Mouse (Mus musculus): ENCODE measurements around the gene Gtf2ird2. TPM values are rescaled to one million over a fixed set of nuclear protein-coding genes. Genes with fewer than 3 reads are reported as not detected.

Gene Gtf2ird2
- total RNA-seq, 2 experiments from 2014 or later, result 14.9 to 17.6 TPM

- DNase-seq (ENCODE audit: low spot score in 2 of 2), result no peak
These were observed 49.4 kb downstream of the Gtf2ird2 start for GRCm38 (mm10) chr5:134233244-134233651.

GRCm38 (mm10) chr5:134234205-134234604, 50.4 kb downstream of the Gtf2ird2 start:
- DNase-seq (ENCODE audit: low spot score in 2 of 2), result no peak

GRCm38 (mm10) chr5:134235111-134235510, 51.3 kb downstream of the Gtf2ird2 start:
- DNase-seq (ENCODE audit: low spot score in 2 of 2), result peak in 1 of 2 experiments; percentile 42

- DNase-seq (ENCODE audit: low spot score in 2 of 2), result no peak
These were observed 52.4 kb downstream of the Gtf2ird2 start for GRCm38 (mm10) chr5:134236241-134236640.

- DNase-seq (ENCODE audit: low spot score in 2 of 2), result no peak
These were observed 53.0 kb downstream of the Gtf2ird2 start for GRCm38 (mm10) chr5:134236796-134237195.

GRCm38 (mm10) chr5:134237508-134237907, 53.7 kb downstream of the Gtf2ird2 start:
- peak in 1 of 2 experiments; percentile 35 for DNase-seq (ENCODE audit: low spot score in 2 of 2)

GRCm38 (mm10) chr5:134237936-134238760, 54.3 kb downstream of the Gtf2ird2 start:
- peak in 1 of 2 experiments; percentile 39 for DNase-seq (ENCODE audit: low spot score in 2 of 2)

- no peak for DNase-seq (ENCODE audit: low spot score in 2 of 2)
These were observed 58.0 kb downstream of the Gtf2ird2 start for GRCm38 (mm10) chr5:134241831-134242230.

- DNase-seq (ENCODE audit: low spot score in 2 of 2), result no peak
These were observed 60.0 kb downstream of the Gtf2ird2 start for GRCm38 (mm10) chr5:134243661-134244436.

- DNase-seq (ENCODE audit: low spot score in 2 of 2), result no peak
These were observed 61.1 kb downstream of the Gtf2ird2 start for GRCm38 (mm10) chr5:134244890-134245289.

- no peak for DNase-seq (ENCODE audit: low spot score in 2 of 2)
These were observed 62.3 kb downstream of the Gtf2ird2 start for GRCm38 (mm10) chr5:134246146-134246545.

- no peak for DNase-seq (ENCODE audit: low spot score in 2 of 2)
These were observed 64.9 kb downstream of the Gtf2ird2 start for GRCm38 (mm10) chr5:134248608-134249244.

GRCm38 (mm10) chr5:134249245-134249649, 65.4 kb downstream of the Gtf2ird2 start:
- peak; percentile 48 to 67 for DNase-seq (ENCODE audit: low spot score in 2 of 2)

GRCm38 (mm10) chr5:134250601-134251000, 66.8 kb downstream of the Gtf2ird2 start:
- no peak for DNase-seq (ENCODE audit: low spot score in 2 of 2)

GRCm38 (mm10) chr5:134251083-134251482, 67.3 kb downstream of the Gtf2ird2 start:
- DNase-seq (ENCODE audit: low spot score in 2 of 2), result no peak

GRCm38 (mm10) chr5:134253806-134254205, 70.0 kb downstream of the Gtf2ird2 start:
- DNase-seq (ENCODE audit: low spot score in 2 of 2), result no peak

GRCm38 (mm10) chr5:134255294-134255693, 71.5 kb downstream of the Gtf2ird2 start:
- peak; percentile 59 to 73 for DNase-seq (ENCODE audit: low spot score in 2 of 2)

- DNase-seq (ENCODE audit: low spot score in 2 of 2), result no peak
These were observed 73.7 kb downstream of the Gtf2ird2 start for GRCm38 (mm10) chr5:134257349-134258031.

GRCm38 (mm10) chr5:134258395-134258794, 74.6 kb downstream of the Gtf2ird2 start:
- no peak for DNase-seq (ENCODE audit: low spot score in 2 of 2)

GRCm38 (mm10) chr5:134258934-134259333, 75.1 kb downstream of the Gtf2ird2 start:
- DNase-seq (ENCODE audit: low spot score in 2 of 2), result no peak

All from left cerebral cortex, adult 18-20 months (tissue).